Mouse (Mus musculus): ENCODE data around the gene Pdcd1.
"Not testable (repeated sequence)": the region's sequence is repeated elsewhere in the genome, so short reads cannot be mapped to it uniquely, and the experiment has no call there.

Pdcd1 gene

GRCm38 (mm10) chr1:94052373-94052772 lies at the start of gene Pdcd1:
TSS of gene Pdcd1 (minus strand) at chr1:94052553.
- no peak for DNase-seq (ENCODE audit: low read depth)

GRCm38 (mm10) chr1:94091788-94092187 lies 39.4 kb upstream of the Pdcd1 start:
- DNase-seq (ENCODE audit: low read depth) = no peak

- DNase-seq (ENCODE audit: low read depth) = no peak
Measured at GRCm38 (mm10) chr1:94086311-94086898, 34.1 kb upstream of the Pdcd1 start.

DNA sequence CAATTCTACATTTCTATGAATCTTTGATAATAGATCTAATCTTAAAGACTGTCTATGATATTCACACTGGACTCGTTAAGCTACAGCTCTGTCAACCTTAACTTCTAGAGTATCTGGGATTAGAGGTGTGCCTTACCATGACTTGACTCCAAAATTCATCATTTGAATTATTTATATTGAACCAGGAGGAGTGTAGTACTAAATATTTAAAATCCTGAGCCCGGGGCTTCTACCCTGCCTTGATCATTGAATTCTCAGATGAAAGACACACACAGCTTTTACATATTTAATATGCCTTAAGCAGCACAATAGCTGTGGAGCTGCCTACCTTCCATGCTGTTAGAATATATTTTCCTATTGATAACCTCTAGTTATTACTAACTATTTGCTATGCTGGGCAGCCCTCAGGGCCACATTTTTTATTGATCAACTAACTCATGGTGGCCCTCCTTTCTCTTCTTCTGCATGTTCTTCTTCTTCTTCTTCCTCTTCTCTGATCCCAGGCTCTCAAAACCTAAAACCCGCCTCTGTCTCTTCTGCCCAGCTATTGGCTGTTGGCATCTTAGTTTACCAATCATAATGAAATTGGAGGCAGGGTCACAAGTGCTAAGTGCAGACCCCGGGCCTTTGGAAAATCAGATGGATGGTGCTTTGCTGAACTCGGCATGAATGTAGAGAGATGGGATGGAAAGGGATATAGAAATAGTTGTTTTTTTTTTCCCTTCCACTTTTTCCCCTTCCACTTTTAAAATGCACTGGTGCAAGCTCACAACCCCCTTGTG lies 33.2 kb upstream of the Pdcd1 start:
- DNase-seq (ENCODE audit: low read depth) = no peak

- no peak for DNase-seq (ENCODE audit: low read depth)
Measured at GRCm38 (mm10) chr1:94081761-94082160, 29.4 kb upstream of the Pdcd1 start.

DNA sequence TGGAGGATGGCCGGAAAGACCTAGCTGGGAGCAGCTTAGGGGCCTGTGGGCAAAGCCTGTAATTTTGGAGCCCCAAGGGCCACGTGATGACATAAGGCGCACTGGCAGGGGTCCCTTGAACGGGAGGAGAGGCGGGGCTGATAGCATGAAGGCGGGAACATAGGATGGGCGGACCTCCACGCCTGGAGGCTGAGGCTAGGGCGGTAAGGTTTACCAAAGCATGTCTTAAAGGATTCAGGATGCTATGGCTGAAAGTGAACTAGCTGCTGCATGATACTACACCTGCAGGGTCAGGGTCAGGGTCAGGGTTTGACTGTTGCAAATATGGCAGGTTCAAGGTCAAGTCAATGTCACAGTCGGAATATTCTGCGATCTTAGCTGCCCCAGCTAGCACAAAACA lies 28.8 kb upstream of the Pdcd1 start:
- no peak for DNase-seq (ENCODE audit: low read depth)

GRCm38 (mm10) chr1:94080718-94081117 lies 28.4 kb upstream of the Pdcd1 start:
- DNase-seq (ENCODE audit: low read depth) = no peak

DNA sequence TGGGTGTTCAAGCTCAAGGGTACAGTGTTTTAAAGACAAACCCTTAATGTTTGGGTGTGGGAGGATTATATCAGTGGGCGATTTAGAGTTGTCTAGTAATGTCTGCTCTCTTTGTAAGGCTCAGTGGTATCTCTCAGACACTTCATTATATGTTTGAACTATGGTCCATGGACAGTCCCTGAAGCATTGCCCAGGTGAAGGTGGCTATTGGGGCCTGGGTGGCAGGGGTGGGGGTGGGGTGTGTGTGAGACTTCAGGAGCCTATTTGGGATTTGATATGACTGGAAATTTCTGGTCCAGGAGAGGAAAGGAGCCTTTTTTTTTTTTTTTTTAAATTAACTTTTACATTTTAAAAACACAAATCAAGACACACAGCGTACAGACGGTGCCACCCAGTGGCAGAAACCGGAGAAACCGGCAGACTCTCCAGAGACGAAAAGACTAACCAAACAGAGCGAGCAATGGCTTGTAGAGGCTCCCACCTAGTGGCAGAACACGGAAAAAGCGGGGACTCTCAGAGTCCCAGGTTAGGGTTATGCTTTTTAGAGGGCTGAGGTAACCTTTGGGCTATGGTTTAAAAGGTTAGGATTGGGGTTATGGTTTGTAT lies 26.6 kb upstream of the Pdcd1 start:
- peak; percentile 72 for DNase-seq (ENCODE audit: low read depth)

GRCm38 (mm10) chr1:94078314-94078713 lies 26.0 kb upstream of the Pdcd1 start:
- DNase-seq (ENCODE audit: low read depth) = peak; percentile 8

DNA sequence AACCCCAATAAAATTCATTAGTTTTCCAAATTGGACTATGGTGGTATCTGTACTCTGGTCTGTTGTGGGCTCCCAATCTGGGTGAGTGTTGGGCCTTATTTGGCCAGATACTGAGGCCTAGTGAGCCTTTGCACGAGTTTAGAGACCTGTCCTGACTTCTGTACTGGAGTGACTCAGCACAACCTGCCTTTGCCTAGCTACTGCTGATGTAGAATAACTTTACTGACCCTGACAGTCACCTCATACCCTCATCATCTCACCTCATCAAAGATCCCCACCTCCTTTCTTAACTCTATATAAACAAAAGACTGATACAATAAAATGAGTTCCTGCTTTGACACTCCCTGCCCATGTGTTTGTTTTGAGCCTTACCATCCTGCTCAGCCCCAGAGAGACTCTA lies 24.3 kb upstream of the Pdcd1 start:
- no peak for DNase-seq (ENCODE audit: low read depth)

DNA sequence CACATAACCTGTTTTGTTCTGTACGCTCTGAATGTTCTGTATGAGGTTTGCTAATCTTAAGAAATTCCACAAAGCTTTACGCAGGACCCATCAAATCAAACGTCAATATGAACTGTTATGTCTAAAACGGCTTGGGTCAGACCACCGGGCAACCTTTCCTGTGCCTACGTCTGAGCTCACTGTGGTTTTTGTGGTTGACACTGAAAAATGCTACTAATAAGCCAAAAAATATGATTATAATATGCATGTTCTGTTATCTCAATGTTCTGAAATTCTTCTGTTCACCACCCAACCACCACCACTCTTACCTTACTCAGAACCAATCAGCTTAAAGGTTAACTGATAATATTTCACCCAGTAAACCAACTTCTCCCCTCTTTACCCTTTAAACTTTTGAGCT lies 22.4 kb upstream of the Pdcd1 start:
- DNase-seq (ENCODE audit: low read depth) = peak; percentile 27

DNA sequence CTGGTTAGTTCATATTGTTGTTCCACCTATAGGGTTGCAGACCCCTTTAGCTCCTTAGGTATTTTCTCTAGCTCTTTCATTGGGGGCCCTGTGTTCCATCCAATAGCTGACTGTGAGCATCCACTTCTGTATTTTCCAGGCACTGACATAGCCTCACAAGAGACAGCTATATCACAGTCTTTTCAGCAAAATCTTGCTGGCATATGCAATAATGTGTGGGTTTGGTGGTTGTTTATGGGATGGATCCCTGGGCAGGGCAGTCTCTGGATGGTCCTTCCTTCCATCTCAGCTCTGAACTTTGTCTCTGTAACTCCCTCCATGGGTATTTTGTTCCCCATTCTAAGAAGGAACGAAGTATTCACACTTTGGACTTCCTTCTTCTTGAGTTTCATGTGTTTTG lies 5.9 kb upstream of the Pdcd1 start:
- DNase-seq (ENCODE audit: low read depth) = not testable (repeated sequence)

GRCm38 (mm10) chr1:94057401-94057800 lies 5.0 kb upstream of the Pdcd1 start:
- no peak for DNase-seq (ENCODE audit: low read depth)

GRCm38 (mm10) chr1:94055966-94056365 lies 3.6 kb upstream of the Pdcd1 start:
- no peak for DNase-seq (ENCODE audit: low read depth)

DNA sequence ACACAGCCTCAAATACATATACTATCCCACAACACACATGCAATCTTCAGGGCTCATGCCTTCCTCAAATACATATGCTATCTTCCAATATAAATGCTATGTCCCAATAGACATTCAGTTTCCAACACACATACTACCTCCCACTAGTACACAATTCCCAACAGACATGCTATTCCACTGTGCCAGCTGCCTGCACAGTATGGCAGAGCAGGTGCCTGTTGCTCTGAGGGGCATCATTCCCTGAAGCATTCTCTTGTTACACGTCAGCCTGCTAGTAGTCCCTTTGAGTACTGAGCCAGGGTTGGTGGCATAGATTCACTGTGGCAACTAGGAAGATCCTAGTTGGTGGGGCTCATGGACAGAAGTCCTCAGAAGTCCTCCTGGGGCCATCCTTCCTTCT lies 2.1 kb upstream of the Pdcd1 start:
- no peak for DNase-seq (ENCODE audit: low read depth)

- peak; percentile 20 for DNase-seq (ENCODE audit: low read depth)
Measured at GRCm38 (mm10) chr1:94053530-94054216, 1.3 kb upstream of the Pdcd1 start.

DNA sequence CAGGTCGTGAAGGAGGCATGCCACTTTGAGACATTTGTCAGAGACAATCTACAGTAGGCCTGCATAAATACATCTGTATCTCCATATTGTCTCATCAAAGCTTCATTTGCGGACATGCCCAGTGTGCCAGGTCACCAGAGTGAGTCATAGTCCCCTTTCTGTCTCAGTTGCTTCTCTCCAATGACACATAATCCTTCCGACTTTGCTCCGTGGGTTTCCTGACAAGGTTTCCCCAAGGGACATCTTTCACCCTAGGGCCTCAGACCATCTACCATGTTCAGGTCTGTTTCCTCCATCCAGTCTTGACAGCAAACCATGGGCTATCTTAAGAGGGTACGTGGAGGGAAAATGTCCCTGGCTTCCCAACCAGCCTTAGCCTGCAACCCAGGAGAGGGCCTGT lies 1.2 kb downstream of the Pdcd1 start:
- no peak for DNase-seq (ENCODE audit: low read depth)

GRCm38 (mm10) chr1:94046544-94046943 lies 5.8 kb downstream of the Pdcd1 start:
- DNase-seq (ENCODE audit: low read depth) = no peak

DNA sequence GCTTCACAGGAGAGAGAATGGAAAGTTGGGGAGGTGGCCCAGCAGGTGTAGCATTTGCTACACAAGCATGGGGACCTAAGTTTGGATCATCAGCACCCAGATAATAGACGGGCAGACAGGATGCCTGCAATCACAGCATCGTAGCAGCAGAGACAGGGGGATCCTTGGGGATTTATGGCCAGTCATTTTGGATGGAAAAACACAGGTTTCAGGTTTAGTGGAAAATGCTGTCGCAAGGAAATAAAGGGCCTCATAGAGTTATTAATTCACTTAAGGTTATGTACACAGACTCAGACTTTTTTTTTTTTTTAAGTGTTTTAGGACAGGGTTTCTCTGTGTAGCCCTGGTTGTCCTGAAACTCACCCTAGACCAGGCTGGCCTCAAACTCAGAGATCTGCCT lies 6.8 kb downstream of the Pdcd1 start:
- no peak for DNase-seq (ENCODE audit: low read depth)

GRCm38 (mm10) chr1:94040391-94040790 lies 12.0 kb downstream of the Pdcd1 start:
- no peak for DNase-seq (ENCODE audit: low read depth)

DNA sequence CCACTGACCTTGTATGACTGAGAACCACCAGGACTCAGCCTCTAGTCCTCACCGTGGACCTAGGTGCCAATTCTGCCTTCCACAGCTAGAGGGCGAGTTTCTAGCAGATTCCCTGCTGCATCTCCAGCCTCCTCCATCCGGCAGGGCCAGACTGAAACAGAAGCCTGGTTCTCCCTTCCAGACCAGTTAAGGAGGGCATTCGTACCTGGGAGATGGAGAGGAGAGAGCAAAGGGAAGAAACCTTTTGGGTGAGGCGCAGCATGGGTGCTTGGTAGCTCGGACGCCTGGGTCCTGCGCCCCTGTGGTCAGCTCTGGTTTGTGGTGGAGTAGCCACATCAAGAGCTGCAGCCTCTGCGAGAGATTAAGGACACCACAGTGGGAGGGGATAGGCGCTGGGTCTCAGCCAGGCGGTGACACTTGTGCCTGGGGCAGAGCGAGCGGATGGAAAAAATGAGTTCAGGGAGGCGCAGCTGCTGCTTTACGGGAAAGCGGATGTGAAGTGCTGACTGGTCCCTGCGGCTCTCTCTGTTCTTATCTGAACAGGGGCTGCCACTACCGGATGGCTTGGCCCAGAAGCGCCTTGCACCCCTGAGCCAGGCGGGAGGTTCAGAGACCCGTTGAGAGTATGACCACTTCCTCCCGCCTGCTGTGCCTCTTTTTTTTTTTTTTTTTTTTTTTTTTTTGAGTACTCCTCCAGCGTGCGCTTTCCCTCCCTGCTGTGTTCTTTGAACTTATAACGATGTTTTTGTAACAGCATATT lies 17.2 kb downstream of the Pdcd1 start:
- peak; percentile 38 for DNase-seq (ENCODE audit: low read depth)

- no peak for DNase-seq (ENCODE audit: low read depth)
Measured at GRCm38 (mm10) chr1:94033075-94033602, 19.2 kb downstream of the Pdcd1 start.
